Mouse (Mus musculus) regulatory T cell (primary cell): ENCODE results near the gene Akap7.

Experiments used
- in situ Hi-C: fragments of 300-600 bp; cut with MboI, MseI; formaldehyde crosslinking; loops from one replicate; pipeline ENCODE4 v1.15.1; 2025; ENCODE audit warnings: high pct_unique_total_duplicates

Gene Akap7

DNA sequence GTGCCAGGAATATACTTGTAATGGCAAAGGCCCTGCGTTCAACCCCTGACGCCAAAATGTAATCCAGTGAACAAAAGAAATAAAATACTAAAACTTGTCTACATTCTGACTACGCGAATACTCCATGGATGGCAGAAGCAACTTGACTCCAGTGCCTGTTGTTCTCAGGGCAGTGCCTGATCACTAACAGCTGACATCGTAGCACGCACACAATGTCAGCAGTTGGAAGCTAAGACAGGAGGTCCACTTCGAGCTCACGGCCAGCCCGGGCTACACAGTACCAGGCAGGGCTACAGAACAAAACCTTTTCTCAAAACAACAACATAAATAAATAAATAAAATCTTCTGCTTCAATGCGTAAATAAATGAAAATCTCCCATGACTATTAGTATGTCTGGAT lies 46.9 kb downstream of the Akap7 start:
- in situ Hi-C loops: no loop called here

DNA sequence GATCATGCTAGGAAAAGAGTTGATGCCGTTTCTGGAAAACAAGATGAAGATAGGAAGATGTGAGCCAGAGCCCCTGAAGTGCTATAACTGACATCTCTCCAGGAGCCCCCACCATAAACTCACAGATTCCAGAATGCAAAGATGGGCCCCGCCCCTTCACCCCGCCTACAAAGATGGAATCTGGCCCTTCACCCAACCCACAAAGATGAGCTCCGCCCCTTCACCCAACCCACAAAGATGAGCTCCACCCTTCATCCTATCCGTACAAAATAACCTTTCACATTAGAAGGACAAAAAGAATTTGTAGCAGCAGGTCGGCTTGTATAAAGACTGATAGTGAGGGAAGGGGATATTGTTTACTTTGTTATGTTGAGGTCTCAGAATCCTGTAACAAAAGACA lies 49.5 kb downstream of the Akap7 start:
- in situ Hi-C loops: no loop called here

DNA sequence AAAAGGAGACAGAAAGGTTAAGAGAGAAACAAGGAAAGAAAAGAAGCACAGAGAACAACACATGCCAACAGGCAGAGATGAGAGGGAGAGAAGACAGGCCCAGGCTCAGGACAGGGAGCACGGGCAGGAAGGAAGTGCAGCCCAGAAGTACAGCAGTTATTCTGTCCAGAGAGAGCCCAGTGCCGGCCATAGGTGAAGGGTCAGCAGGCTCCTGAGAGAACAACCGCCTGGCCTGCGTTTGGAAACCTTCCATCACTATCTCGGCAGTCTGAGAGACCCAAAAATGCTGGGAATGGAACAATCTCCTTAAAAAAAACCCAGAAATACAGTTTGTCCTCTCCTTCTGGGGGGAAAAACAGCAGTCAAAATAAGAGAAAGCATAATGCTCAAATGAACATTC lies 50.2 kb downstream of the Akap7 start:
- in situ Hi-C loops: no loop called here

DNA sequence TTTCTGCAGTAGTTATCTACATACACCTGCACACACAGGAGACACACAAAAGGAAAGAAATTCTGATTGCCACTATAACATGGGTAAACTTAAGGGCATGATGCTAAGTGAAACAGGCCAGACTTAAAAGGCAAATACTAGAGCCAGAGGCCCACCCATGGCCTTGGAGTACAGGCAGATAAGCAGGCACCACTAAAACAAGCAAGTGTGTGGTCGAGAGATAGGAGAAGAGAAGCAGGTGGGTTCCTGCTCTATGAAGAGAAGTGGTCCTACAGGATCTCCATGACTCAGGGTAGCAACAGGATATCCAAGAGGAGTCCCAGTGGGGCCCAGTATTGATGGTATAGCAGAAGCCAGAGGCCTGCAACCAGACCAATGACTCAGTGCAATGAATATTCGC lies 54.2 kb downstream of the Akap7 start:
- in situ Hi-C loops: no loop called here

DNA sequence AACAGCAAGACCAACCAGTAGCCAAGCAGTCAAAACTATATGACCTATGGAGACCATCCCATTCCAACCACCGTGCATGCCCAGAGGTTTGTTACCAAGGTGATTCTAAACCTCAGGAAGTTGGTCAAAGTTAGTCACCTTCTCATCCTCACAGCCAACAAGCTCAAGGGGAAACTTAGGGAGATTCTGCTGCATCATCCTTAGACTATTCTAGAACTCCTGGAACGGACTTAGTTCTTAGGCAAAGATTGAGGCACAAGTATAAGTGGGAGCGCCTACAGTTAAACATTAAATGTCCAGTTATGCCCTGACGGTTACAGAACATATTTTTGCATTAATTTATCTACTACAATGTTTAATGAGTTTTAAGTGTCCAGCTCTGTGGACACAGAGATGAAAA lies 54.7 kb downstream of the Akap7 start:
- in situ Hi-C loops: no loop called here

DNA sequence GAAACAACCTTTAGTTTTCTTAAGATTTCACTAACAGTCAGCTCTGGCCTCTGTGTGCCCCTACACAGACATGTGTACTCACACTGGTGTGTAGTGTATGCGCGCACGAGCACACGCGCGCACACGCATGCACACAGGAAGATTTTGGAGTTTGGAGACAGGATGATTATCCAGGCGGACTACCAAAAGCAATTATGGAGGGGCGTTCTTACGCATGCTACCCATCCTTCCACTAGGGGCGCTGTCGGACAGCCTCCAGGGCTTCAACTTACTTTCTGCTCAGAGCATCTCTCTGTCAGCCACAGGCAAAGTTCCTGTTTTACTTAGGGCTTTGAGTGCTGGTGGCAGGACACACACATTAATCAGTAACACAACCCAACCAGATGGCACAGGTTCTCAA lies 57.6 kb downstream of the Akap7 start:
- in situ Hi-C loops: no loop called here

DNA sequence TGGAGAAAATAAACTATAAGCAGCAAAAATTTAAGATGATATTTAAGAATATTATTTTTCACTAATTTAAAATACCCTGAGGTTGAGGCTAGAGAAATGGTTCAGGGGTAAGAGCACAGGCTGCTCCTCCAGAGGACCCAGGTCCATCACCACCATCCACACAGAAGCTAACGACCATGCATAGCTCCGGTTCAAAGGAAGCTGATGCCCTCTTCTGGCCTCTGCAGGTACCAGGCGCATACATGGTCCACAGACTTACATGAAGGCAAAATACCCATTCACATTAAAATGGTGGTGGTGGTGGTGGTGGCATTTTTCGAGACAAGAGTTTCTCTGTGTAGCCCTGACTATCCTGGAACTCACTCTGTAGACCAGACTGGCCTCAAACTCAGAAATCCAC lies 61.5 kb downstream of the Akap7 start:
- in situ Hi-C loops: loop anchor here (25.0 kb wide), 1 partner anchor 891 kb away; no protein-coding TSS in a partner anchor

DNA sequence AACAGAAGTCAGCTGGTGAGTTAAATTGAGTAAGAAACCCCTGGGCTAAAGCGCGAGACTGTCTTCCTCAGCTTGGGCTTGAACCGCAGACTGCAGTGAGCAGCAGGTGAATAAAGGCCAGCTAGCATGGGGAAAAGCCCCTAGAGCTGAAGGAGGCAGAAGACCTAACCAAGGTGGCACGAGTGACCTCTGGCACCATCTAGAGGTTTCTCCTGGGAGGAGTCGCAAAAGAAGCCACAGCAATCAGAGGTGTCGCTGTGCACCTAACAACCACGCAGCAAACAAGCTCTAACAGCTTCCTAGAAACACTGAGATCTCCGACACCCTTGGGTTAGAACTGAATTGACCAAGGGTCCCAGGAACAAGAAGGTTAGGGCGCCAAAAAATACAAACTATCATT lies 68.5 kb downstream of the Akap7 start:
- in situ Hi-C loops: loop anchor here (25.0 kb wide), 1 partner anchor 898 kb away; no protein-coding TSS in a partner anchor

DNA sequence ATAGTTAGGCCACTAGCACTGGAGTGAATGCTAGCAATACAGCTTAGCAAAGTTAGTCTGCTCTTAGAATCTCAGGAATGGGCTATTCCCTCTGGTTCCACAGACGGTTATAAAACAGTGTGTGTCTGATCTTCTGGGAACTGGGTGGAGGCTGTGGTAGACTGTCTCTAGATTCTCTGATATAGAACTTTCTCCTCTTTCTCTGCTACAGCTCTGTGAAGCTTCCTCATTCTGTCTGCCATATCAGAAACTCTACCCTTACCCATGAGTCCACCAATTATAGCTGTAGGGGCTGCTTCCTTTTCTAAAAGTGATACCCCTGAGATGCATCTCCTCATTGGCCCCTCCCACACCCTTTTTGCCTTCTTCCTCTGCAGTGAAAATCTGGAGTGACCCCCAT lies 73.6 kb downstream of the Akap7 start:
- in situ Hi-C loops: loop anchor here (25.0 kb wide), 1 partner anchor 903 kb away; no protein-coding TSS in a partner anchor

DNA sequence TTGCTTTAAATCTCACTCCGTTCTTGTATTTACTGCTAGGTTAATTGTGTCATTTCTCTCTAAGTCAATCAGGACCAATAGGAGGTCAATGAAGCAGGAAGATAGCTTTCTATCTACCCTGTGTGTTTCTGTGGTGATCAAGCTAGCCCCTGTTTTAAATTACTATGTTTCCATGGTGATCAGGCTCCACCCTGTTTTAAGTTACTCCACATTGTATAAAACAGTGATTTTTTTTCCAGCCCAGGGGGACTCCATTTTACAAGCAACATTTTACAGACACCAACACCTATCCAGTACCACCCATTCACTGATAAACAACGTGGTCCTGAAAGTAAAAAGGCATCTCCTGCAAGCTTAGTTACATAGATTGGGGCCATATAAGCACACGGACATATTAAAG lies 75.0 kb downstream of the Akap7 start:
- in situ Hi-C loops: loop anchor here (25.0 kb wide), 1 partner anchor 905 kb away; no protein-coding TSS in a partner anchor

DNA sequence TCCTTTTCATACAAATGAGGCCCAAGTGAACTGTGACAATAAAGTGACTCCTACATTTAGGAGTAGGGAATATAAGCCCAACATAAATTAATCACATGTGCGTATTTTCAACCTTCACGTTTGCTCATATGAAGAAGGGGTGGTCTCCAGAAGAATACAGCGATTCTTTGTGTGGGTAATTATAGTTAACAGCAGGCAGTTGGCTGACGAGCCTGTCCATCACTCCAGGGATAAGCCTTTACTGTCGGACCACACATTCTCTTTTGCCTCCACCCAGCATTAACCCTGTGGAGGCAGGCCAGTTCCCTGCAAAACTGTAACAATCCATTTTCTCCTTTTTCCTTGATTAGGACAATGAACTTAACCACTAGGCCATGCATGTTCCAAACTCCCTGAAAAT lies 76.3 kb downstream of the Akap7 start:
- in situ Hi-C loops: loop anchor here (25.0 kb wide), 1 partner anchor 906 kb away; no protein-coding TSS in a partner anchor

DNA sequence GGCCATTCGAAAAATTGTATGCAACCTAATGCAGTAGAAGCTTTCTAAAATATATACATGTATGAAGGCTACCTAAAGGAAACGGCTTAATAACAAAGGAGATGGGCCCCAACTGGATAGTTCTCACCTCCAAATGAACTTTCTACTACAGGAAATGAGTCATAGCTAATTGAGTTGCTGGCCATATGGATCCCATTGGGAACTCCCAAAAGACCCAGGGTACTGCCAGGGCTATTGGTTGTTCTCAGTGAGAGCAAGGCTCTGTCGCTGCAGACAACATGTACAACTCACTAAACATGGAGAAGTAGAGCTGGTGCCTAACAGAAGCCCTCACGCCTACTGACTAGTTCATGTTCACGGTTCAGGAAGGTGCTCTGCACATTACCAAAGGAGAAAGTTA lies 83.3 kb downstream of the Akap7 start:
- in situ Hi-C loops: no loop called here

DNA sequence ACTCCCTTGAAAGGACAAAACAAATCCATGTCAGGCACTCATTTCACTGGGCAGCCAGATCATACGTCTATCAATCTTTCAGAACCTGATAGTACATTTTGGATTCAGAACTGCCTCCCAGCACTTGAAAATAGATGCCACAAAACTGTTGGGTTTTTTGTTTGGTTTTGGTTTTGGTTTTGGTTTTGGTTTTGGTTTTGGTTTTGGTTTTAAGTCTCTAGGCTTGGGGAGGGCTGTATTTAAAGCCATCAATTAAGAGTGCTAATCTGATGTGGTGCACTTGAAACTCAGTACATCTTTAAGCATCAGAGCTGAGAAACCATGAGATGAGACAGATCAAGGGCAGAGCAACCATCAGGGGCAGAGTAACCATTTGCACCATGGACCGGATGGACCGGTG lies 86.9 kb downstream of the Akap7 start:
- in situ Hi-C loops: no loop called here

DNA sequence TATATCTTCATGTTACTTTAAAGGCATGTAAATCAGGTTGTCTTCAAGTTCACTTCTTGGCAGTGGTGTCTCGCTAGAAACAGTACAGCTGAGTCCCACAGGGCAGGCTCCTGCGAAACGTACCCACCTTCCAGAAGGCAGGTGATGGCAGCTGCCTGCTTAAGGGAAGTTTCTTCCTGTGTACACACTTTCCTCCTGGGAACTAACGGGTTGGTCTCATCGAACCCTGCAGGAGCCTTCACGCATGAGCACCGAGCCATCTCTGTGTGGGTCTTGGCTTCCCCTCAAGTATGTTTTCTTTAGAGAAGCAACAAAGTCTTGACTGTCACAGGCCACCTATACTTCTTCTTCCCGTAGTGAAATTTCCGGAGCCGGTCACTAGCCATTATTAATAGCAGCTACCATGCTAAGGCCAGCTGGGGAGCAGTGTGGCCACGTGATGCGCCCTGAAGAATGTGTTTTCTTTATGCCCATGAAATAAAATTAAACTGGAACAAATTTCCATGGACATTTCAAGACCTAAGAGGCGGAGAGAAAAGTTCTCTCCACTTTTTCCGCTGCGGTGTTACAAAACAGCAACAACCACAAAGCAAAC lies 87.7 kb downstream of the Akap7 start:
- in situ Hi-C loops: loop anchor here (5.0 kb wide), 1 partner anchor 253 kb away; no protein-coding TSS in a partner anchor

DNA sequence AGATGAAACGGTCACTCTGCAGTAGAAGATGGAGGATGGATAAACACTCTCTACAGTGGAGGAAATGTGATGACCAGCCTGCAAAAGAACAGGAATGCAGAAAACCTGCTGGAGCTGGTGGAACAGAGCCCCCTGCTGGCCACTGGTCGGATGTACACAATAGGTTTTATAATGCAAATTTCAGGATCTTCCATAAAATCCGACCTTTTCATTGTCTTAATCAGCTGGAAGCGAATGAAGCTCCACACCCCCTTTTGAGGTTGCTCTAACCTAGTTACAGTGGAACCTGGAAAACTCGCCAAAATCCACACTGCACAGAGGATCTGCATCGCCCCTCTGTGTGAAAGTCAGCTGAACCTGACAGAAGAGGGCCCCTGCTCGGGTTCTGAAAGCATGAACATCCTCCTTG lies 88.4 kb downstream of the Akap7 start:
- in situ Hi-C loops: loop anchor here (5.0 kb wide), 1 partner anchor 252 kb away; no protein-coding TSS in a partner anchor

DNA sequence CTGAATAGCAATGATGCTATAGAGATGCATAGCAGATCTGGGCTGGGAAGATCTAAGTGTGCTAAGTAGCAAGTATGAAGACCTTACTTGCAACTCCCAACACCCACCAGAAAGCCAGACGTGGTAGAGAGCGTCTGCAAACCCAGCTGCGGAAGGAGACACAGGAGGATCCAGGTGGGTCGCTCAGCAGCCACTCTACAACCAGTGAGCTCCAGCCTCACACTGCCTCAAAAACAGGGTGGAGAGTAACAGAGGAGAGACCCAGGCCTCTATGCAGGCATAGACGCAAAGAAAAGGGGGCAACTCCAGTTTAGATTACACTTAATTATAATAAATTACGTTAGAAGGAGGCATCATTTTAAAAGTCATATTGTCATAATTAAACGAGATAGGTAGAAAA lies 88.9 kb downstream of the Akap7 start:
- in situ Hi-C loops: loop anchor here (5.0 kb wide), 1 partner anchor 251 kb away; no protein-coding TSS in a partner anchor

DNA sequence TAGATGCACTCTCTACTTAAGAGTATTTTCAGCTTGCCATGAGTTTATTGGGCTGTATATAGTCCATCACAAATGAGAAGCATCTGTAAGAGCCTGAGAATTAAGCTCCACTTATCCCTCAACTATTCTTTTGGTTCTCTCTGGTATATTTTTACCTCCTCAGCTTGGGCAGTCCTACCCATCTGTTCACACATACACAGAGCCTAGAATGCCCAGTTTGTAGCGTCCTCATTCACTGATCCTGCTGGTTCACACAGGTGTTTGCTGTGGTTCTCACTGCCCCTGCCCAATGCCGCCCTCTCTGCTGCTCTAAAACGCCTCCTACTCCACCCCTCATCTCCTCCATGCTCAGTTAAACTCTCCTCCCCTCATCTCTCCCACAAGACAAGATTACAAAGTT lies 91.7 kb downstream of the Akap7 start:
- in situ Hi-C loops: loop anchor here (5.0 kb wide), 1 partner anchor 249 kb away; no protein-coding TSS in a partner anchor

DNA sequence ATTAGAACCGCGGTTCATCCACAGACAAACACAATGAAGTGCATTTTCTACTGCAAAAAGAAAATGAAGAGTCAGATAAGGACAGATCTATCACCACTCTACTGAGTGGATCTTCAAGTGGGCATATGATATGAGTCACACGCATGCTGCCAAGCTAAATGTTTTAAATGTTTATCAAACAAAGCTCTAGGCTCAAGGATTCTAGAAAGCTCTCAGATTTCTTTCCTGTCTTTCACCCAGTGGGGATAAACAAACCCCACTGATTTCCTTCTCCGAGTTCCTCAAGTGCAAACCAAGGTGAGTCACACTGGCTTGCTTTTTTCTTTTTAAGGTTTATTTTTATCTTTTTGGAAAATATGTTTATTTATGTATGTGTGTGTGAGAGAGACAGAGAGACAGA lies 94.0 kb downstream of the Akap7 start:
- in situ Hi-C loops: no loop called here

DNA sequence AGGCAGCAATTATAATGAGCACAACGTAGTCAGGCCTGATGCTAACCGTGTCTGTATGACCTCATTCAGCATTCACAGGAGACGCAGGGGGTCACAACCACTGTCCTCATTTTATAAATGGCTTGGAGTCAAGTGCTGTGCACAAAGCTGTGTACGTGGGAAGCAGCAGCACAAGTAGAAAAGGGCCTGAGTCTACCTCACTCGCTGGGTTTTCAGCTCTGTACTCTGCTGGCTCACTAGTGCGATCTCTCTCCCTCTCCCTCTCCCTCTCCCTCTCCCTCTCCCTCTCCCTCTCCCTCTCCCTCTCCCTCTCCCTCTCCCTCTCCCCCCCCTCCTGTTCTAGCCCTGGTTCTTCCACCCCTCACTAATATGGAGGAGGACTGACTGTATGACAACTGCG lies 99.1 kb downstream of the Akap7 start:
- in situ Hi-C loops: no loop called here

DNA sequence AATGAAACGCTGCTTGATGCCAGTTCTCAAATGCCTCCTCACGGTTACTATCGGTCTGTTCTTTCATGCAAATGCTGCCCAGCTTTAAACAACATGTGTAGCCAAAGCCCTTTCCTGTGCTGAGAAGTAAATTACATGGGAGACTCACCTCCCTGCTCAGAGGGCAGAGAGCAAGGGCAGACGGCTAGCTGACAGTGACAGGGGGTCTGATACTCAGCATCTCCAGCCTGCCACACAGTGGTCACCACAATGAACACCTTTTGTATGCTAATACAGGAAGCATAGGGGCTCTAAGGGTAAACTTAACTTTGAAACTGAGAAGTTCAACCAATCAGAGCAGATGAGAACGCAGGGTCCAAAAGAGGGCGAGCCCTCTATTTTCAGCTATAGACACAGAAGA lies 99.8 kb downstream of the Akap7 start:
- in situ Hi-C loops: no loop called here

DNA sequence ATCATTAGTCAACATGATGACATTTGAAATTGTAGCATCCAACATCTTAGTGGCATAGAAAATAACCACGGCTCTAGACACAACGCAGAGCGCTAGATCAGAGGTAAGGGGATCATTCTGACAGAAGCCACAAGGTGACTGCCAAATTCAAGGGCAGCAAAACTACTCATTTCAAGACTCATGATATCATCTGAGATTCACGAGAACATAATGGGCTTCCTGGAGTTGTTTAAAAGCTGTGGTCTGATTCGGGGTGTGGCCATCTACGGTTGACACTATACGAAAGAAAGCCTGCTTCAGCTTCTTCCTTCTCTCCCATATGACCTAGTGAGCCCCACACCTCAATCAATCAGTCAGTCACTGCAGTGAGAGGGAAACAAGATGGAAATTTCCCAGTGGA lies 107.0 kb downstream of the Akap7 start:
- in situ Hi-C loops: no loop called here

DNA sequence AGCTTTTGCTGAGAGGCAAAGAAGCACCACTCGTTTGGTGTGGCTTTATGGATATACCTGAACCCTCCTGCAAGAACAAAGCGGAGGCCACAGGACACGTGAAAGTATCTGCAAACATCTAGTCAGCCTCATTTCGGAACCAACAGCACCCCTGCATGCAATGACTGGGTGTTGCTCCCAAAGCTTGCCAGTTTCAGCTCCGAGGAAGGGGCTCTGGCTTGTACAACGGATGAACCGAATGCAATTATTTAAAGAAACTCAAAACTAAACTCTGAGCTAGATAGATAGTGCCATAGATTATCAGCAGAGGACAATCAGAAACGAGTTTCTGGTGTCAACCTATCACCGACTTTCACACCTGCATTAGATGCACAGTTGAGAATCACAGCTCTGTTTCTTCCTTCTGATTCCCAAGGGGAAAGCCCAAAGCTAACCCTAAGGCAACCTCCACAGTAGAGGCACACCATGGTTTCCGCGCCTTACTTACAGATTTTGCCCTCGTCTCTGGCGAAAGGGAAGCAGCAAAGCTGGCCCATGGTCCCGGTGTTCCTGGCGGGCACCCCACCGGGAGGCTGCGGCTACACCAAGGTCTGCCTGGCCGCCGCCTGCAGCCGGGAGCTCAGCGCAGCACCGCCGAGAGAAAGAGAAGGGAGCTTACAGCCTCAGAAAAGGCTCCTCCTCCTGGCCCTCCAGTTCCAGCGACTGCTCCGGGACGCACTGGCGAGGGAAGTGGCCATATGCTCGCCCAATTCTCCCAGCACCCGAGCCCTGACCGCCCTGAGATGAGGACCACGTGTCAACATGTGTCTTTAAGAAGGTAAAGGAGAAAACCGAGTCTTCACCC lies 107.9 kb downstream of the Akap7 start:
- in situ Hi-C loops: no loop called here

DNA sequence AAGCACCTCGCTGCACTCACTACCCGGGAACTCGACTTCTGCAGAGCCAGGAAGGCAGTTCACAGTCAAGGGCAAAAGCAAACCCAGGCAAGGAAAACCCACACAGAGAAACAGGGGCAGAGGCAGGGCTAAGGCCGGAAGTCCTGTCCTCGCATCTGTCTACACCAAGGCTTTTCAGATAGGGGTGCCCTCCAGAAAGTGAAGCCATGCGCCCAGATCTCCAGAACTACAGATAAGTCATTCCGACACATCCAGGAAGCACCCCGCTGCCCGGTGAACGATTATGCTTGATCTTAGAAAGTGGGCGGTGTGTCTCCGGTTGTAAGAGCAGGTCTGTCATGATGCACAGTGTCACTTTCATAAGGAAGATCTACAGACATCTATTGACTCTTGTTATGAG lies 109.1 kb downstream of the Akap7 start:
- in situ Hi-C loops: no loop called here
